Mouse (Mus musculus) brain, embryonic 14.5 days (tissue): ENCODE measurements around the gene Stt3a.

Experiments
- CTCF ChIP-seq: fragments of 200-500 bp; IDR thresholded peaks from 2 replicates; pipeline ENCODE4 v1.5.1; 2012; ENCODE audit warnings: inconsistent platforms, mild to moderate bottlenecking, moderate library complexity, borderline replicate concordance; ENCODE audit not compliant: insufficient read depth, insufficient read length; ENCODE audit errors: extremely low read depth
- POLR2A ChIP-seq: fragments of 200-500 bp; IDR thresholded peaks from 2 replicates; pipeline ENCODE4 v1.6.1; 2012; ENCODE audit warnings: mild to moderate bottlenecking, inconsistent platforms, borderline replicate concordance; ENCODE audit not compliant: poor library complexity, insufficient read depth, insufficient read length, severe bottlenecking; ENCODE audit errors: extremely low read depth

- TF ChIP-seq CTCF (peak; percentile 9; the same call in 1 of the 2 replicates), POLR2A (no peak)
These were observed 80.2 kb downstream of the Stt3a start for GRCm38 (mm10) chr9:36687329-36687728.
